Mouse (Mus musculus): ENCODE results near the gene Dcxr. TPM values are rescaled to one million over a fixed set of nuclear protein-coding genes. Genes with fewer than 3 reads are reported as not detected.
A peak's percentile ranks its signal among the peaks of the same experiment; 100 is the strongest.
"Not testable (repeated sequence)": the region's sequence is repeated elsewhere in the genome, so short reads cannot be mapped to it uniquely, and the experiment has no call there.

Gene Dcxr
- polyA plus RNA-seq, 1 experiment = 21.2 TPM

GRCm38 (mm10) chr11:120768206-120768605 lies 41.1 kb upstream of the Dcxr start:
- TF ChIP-seq TCF12 (IDR thresholded peaks at IDR 0.05; ENCODE audit: insufficient read depth, poor library complexity, severe bottlenecking) = no peak

GRCm38 (mm10) chr11:120767023-120767422 lies 39.9 kb upstream of the Dcxr start:
- not testable (repeated sequence) for H3K79me2 ChIP-seq (ENCODE audit: control insufficient read depth, insufficient read depth); H3K4me2 ChIP-seq (ENCODE audit: low read depth); H3K36me3 ChIP-seq (ENCODE audit: control insufficient read depth, insufficient read depth); H3K27me3 ChIP-seq (ENCODE audit: control insufficient read depth, insufficient read depth, insufficient read length); H3K4me3 ChIP-seq; H3ac ChIP-seq (ENCODE audit: control insufficient read depth, insufficient read length)

More at GRCm38 (mm10) chr11:120768206-120768605, 41.1 kb upstream of the Dcxr start:
- Histone ChIP-seq H3K36me3 (ENCODE audit: control insufficient read depth, insufficient read depth) (no peaks in the 10 kb centered on the region), H3K4me2 (ENCODE audit: low read depth) (no peak overlapping the region), H3K79me2 (ENCODE audit: control insufficient read depth, insufficient read depth) (no peaks in the 10 kb centered on the region), H3ac (ENCODE audit: control insufficient read depth, insufficient read length) (no peak overlapping the region), H3K27me3 (ENCODE audit: control insufficient read depth, insufficient read depth, insufficient read length) (no peaks in the 10 kb centered on the region), H3K4me3 (no peak overlapping the region)

- H3K4me3 ChIP-seq; H3K79me2 ChIP-seq (ENCODE audit: control insufficient read depth, insufficient read depth); H3K27me3 ChIP-seq (ENCODE audit: control insufficient read depth, insufficient read depth, insufficient read length); H3K36me3 ChIP-seq (ENCODE audit: control insufficient read depth, insufficient read depth); H3ac ChIP-seq (ENCODE audit: control insufficient read depth, insufficient read length): not testable (repeated sequence)
- TF ChIP-seq MYOG (IDR thresholded peaks at IDR 0.05; ENCODE audit: control insufficient read depth in 1 of 3, insufficient read depth in 1 of 3, insufficient read length in 2 of 3, low read depth in 2 of 3) = peak in 1 of 3 experiments; percentile 18
- peak overlapping the region; percentile 42 for H3K4me2 ChIP-seq (ENCODE audit: low read depth)
Observed at GRCm38 (mm10) chr11:120763121-120763999, 36.3 kb upstream of the Dcxr start.

- H3K27me3 ChIP-seq (ENCODE audit: control insufficient read depth, insufficient read depth, insufficient read length); H3K4me3 ChIP-seq: not testable (repeated sequence)
- H3K4me2 ChIP-seq (ENCODE audit: low read depth) = peak within 1 kb of the TSS; percentile 42
Observed at GRCm38 (mm10) chr11:120762672-120763041, 35.6 kb upstream of the Dcxr start, which contains the start of gene Hmga1b. Gene Hmga1b (plus strand): TSS chr11:120762794.

GRCm38 (mm10) chr11:120761811-120762671 lies 35.0 kb upstream of the Dcxr start:
- H3K4me3 ChIP-seq = no peak overlapping the region
- peak overlapping the region; percentile 42 for H3K4me2 ChIP-seq (ENCODE audit: low read depth)
- no peaks in the 10 kb centered on the region for H3K36me3 ChIP-seq (ENCODE audit: control insufficient read depth, insufficient read depth)
- H3ac ChIP-seq (ENCODE audit: control insufficient read depth, insufficient read length) = no peak overlapping the region
- H3K27me3 ChIP-seq (ENCODE audit: control insufficient read depth, insufficient read depth, insufficient read length) = no peaks in the 10 kb centered on the region
- TF ChIP-seq SRF (IDR thresholded peaks at IDR 0.05; ENCODE audit: control insufficient read depth, insufficient read length, low read depth) = no peak
- no peak for TF ChIP-seq E2F4 (IDR thresholded peaks at IDR 0.05; ENCODE audit: insufficient read depth)
- TF ChIP-seq MYOD1 (IDR thresholded peaks at IDR 0.05; ENCODE audit: control insufficient read depth in 1 of 3, insufficient read length in 2 of 3, low read depth in 2 of 3) = no peak
- TF ChIP-seq MYOG (IDR thresholded peaks at IDR 0.05; ENCODE audit: control insufficient read depth in 1 of 3, insufficient read depth in 1 of 3, insufficient read length in 2 of 3, low read depth in 2 of 3) = no peak
- no peak for TF ChIP-seq REST (IDR thresholded peaks at IDR 0.05; ENCODE audit: insufficient read depth, insufficient read length)
- no peak for TF ChIP-seq POLR2AphosphoS2 (IDR thresholded peaks at IDR 0.05; ENCODE audit: insufficient read length, low read depth)
- TF ChIP-seq MAX (IDR thresholded peaks at IDR 0.05; ENCODE audit: low read depth) = no peak
- TF ChIP-seq CEBPB (IDR thresholded peaks at IDR 0.05; ENCODE audit: insufficient read depth, poor library complexity, severe bottlenecking) = no peak
- no peak for TF ChIP-seq POLR2A (IDR thresholded peaks at IDR 0.05; ENCODE audit: insufficient read length, low read depth)
- no peak for TF ChIP-seq USF1 (IDR thresholded peaks at IDR 0.05; ENCODE audit: low read depth)
- no peaks in the 10 kb centered on the region for H3K79me2 ChIP-seq (ENCODE audit: control insufficient read depth, insufficient read depth)

More at GRCm38 (mm10) chr11:120762672-120763041, 35.6 kb upstream of the Dcxr start, which contains the start of gene Hmga1b:
- not testable (repeated sequence) for H3ac ChIP-seq (ENCODE audit: control insufficient read depth, insufficient read length); H3K36me3 ChIP-seq (ENCODE audit: control insufficient read depth, insufficient read depth); H3K79me2 ChIP-seq (ENCODE audit: control insufficient read depth, insufficient read depth)

- H3K4me3 ChIP-seq = no peak overlapping the region
- no peak overlapping the region for H3ac ChIP-seq (ENCODE audit: control insufficient read depth, insufficient read length)
- no peaks in the 10 kb centered on the region for H3K27me3 ChIP-seq (ENCODE audit: control insufficient read depth, insufficient read depth, insufficient read length)
- no peak overlapping the region for H3K4me2 ChIP-seq (ENCODE audit: low read depth)
- TF ChIP-seq E2F4 (IDR thresholded peaks at IDR 0.05; ENCODE audit: insufficient read depth) (no peak), SRF (IDR thresholded peaks at IDR 0.05; ENCODE audit: control insufficient read depth, insufficient read length, low read depth) (no peak), TCF12 (IDR thresholded peaks at IDR 0.05; ENCODE audit: insufficient read depth, poor library complexity, severe bottlenecking) (no peak), REST (IDR thresholded peaks at IDR 0.05; ENCODE audit: insufficient read depth, insufficient read length) (no peak), CEBPB (IDR thresholded peaks at IDR 0.05; ENCODE audit: insufficient read depth, poor library complexity, severe bottlenecking) (no peak), POLR2AphosphoS2 (IDR thresholded peaks at IDR 0.05; ENCODE audit: insufficient read length, low read depth) (no peak), POLR2A (IDR thresholded peaks at IDR 0.05; ENCODE audit: insufficient read length, low read depth) (no peak), MYOG (IDR thresholded peaks at IDR 0.05; ENCODE audit: control insufficient read depth in 1 of 3, insufficient read depth in 1 of 3, insufficient read length in 2 of 3, low read depth in 2 of 3) (no peak), MAX (IDR thresholded peaks at IDR 0.05; ENCODE audit: low read depth) (no peak), USF1 (IDR thresholded peaks at IDR 0.05; ENCODE audit: low read depth) (no peak), TCF3 (IDR thresholded peaks at IDR 0.05; ENCODE audit: insufficient read length, low read depth) (no peak), MYOD1 (IDR thresholded peaks at IDR 0.05; ENCODE audit: control insufficient read depth in 1 of 3, insufficient read length in 2 of 3, low read depth in 2 of 3) (no peak)
- no peaks in the 10 kb centered on the region for H3K36me3 ChIP-seq (ENCODE audit: control insufficient read depth, insufficient read depth)
- no peaks in the 10 kb centered on the region for H3K79me2 ChIP-seq (ENCODE audit: control insufficient read depth, insufficient read depth)
Observed at GRCm38 (mm10) chr11:120760236-120760635, 33.2 kb upstream of the Dcxr start.

Measured in myocyte (in vitro differentiated cells).